Mouse (Mus musculus) heart, adult 10 weeks (tissue): Measurements from ENCODE around the gene Ldlrad1. TPM values are rescaled to one million over a fixed set of nuclear protein-coding genes. Genes with fewer than 3 reads are reported as not detected.

ENCODE experiments used
- polyA plus RNA-seq: library from polyadenylated mRNA; stranded (reverse); fragments of 350-450 nt; fragmentation: Illumina TruSeq; extraction: RNeasy Lipid Tissue Mini Kit (QIAGEN cat#74804); gene quantifications from one replicate; pipeline ENCODE4 v1.2.3, GENCODE M21; 2014; ENCODE audit warnings: low read depth, low replicate concordance

The Ldlrad1 gene
- polyA plus RNA-seq: not detected

DNA sequence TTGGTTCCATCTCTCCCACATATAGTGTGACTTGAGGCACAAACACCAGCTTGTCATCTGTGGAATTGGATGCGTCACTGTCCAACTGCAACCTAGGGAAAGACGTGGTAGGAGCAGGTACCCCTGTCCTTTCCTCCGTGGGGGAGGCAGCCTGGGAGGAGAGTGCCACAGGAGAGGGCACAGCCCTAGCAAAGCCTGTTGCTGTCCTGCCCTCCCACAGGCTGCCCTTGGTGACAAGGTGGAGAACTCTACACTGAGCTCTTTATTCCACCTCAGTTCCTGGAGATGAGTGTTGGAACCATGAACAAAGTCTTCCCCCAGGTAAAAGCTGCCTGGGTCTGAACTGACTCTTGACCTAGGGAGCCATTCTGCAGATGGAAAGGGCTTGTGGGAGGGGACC lies at the start of gene Ldlrad1:
Gene Ldlrad1 (plus strand): TSS at position 301 of the 400 bp plus-strand sequence.

DNA sequence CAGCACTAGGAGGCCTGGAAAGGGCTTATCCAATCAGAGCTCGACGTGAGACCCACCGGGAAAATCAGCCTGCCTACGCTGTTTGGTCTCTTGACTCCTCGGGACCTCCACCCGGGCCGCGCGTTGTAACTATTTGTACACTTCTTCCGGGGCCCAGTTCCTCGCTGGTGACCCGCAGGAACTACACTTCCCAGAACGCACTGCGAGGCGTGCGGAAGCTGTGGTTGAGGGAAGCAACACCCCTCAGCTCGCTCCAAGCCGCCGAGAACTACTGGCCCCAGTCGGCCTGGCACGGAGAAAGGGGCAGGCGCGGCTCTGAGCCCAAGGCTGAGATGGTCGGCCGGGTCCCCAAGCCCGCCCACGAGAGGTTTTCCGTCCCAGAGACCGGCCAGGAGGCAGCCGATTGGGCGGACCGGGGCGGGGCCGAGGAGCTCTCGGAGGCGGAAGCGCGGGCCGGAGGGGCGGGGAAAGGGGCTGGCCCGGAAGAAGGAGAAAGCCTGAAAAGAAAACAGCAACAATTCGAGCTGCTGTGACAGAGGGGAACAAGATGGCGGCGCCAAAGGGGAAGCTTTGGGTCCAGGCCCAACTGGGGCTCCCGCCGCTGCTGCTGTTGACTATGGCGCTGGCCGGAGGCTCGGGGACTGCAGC lies 30.7 kb upstream of the Ldlrad1 start, which contains the start of gene Tmem59:
Gene Tmem59 (plus strand): TSS at position 218 of the 648 bp plus-strand sequence.

DNA sequence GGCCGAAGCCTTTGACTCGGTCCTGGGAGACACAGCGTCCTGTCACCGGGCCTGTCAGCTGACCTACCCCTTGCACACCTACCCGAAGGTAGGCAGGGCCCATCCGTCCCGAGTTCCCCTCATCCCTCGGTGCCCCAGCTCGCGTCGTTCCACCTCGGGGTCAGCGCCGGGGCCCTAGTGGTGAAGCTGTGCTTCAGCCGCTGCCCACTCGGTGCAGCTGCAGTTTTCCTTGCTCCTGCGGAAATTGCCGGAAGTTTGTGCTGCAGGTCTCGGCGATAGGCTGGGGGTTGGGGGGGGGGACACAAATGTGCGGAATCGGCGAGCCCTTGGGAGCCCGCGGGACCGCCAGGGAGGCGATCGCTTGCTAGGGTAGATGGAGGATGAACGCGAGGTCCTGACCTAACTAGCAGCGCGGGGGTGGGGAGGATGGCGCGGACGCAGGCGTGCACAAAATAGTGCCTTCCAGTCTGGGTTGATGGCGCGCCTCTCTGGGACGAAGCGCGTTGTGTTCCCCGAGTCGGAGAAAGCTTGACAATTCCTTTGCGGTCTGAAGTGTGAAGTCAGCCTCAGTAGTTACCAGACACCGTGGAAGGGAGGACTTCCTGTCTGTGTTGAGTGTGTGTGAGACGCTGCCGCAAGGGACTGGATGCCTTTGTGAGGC lies 30.0 kb upstream of the Ldlrad1 start, which contains the start of gene Tceanc2:
Gene Tceanc2 (minus strand): TSS at position 287 of the 661 bp plus-strand sequence.

DNA sequence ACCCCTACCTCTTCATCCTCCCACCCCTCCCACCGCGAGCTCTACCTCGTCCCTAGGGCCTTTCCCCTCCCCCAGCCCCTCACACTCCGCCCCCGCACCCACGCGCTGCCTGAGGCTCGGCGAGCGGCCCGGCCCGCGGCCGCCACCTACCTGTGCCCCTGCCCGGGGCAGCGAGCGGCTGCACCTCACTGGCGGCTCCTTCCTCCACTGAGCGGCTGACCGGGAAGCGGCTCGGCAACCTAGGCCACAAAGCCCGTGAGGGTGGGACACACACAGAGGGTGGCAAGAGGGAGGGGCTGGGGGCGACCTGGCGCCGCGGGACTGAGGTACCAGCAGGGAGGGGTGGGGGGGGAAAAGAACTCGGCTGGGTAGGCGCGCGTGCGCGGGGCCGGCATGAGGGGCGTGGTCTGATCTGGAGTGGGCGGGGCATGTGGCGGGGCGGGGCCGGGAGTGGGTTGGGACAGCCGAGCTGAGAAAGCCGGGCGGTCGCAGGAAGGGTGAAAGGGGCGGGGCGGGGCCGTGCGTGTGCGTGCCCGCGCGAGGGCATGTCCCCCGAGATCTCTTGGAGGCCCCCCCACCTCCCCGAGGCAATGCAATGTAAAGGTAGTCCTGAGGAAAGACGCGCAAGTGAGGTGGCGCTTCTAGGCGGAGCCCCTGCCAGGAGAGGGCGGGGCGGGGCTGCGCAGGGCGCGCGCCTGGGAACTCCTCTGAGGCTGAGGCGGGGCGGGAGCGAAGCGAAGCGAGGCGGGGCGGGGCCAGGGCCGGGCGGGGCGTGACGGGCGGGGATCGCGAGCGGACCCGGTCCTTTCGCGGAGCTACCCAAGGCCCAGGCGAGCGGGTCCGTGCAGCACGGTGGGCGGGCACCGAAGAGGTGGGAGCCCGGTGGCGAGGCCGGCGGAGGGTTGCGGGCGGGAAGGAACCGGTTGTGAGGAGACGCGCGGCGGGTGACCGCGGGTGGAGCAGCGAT lies 44.4 kb downstream of the Ldlrad1 start, which contains the start of the genes Lrrc42 and Hspb11:
Gene Lrrc42 (minus strand): TSS at position 408 of the 967 bp plus-strand sequence.
Gene Hspb11 (plus strand): TSS at position 469 of the 967 bp plus-strand sequence.

Other genes with a start within 250 kb of the Ldlrad1 start
- 101 TPM for gene Mrpl37, start 142.3 kb upstream of the Ldlrad1 start, polyA plus RNA-seq
- gene Cyb5rl, start 142.2 kb upstream of the Ldlrad1 start, polyA plus RNA-seq: 14.2 TPM
- gene Cdcp2, start 112.3 kb upstream of the Ldlrad1 start, polyA plus RNA-seq: not detected
- 181 TPM for gene Tmem59, start 30.8 kb upstream of the Ldlrad1 start, polyA plus RNA-seq
- gene Tceanc2, start 30.1 kb upstream of the Ldlrad1 start, polyA plus RNA-seq: 8.1 TPM
- 12.3 TPM for gene Lrrc42, start 44.4 kb downstream of the Ldlrad1 start, polyA plus RNA-seq
- 12.4 TPM for gene Hspb11, start 44.4 kb downstream of the Ldlrad1 start, polyA plus RNA-seq
- gene Dio1, start 98.0 kb downstream of the Ldlrad1 start, polyA plus RNA-seq: not detected
- 26.4 TPM for gene Yipf1, start 105.2 kb downstream of the Ldlrad1 start, polyA plus RNA-seq
- gene Ndc1, start 158.6 kb downstream of the Ldlrad1 start, polyA plus RNA-seq: 9.9 TPM
- 0.21 TPM for gene Glis1, start 225.4 kb downstream of the Ldlrad1 start, polyA plus RNA-seq